Mouse (Mus musculus) mouse trophoblast stem cell (cell line): ENCODE measurements around the gene Man2b1.
"Not testable (repeated sequence)": the region's sequence is repeated elsewhere in the genome, so short reads cannot be mapped to it uniquely, and the experiment has no call there.

Experiments used
- in situ Hi-C, 2 experiments: fragments of 300-500 bp; cut with MseI, MboI; formaldehyde crosslinking; loops; 2 replicates in 1 of 2; 3 replicates in 1 of 2; pipeline ENCODE4 v1.15.1; 2025

Man2b1 gene

DNA sequence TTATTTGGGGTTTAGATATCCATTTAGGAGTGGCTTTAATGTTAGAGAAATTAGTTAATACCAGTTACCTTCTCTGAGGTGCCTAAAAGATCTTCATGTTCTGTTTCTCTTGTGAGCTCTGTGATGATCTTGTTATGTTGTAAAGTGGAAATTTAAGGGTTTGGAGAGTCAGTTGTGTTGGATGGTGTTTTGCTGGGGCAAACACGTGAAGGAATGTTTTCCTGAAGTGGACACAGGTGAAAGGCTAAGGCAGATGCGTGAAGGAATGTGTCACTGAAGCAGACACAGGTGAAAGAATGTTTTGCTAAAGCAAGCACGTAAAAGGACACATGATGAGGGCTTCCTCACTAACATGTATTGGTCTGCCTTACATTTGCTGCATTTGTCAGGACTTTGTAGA lies 39.9 kb downstream of the Man2b1 start, which contains the start of gene Zfp791:
Gene Zfp791, minus strand, starts transcription at position 101 of the 400 bp plus-strand sequence.
- in situ Hi-C loops: no loop called here

DNA sequence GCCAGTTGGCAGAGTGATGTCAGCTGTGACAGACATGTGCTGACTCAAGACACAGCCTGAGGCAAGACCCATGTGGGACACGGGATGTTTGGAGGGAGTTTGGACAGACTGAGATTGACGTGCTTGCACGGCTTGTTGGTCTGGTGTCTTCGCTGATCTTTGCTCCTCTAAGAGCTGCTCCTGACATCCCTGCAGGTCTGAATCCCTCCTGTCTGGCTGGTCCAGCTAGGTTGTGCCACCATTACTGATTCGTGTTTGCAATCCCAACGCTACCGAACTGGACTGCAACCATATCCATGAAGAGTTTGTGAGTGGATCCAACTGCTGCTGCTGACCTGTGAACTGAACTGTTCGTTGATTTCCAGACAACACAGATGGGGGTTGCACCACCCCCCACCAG lies 40.6 kb downstream of the Man2b1 start:
- in situ Hi-C loops: no loop called here

DNA sequence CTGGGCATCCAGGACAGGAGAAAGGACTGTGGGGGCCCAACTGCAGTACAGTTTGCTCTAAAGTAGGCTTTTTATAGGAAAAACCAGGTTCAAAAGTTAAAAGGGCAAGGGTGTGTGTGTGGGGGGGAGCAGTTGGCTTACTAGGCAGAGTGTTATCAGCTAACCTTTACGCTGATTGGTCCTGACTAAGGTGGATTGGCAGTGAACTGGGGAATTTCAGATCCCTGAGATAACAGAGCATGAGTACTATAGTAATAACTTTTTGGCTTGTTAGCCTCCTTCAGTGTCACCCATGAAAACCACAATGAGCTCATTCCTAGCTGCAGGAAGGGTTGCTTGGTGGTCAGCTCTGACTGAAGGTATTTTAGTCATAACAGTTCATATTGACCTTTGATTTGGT lies 49.3 kb downstream of the Man2b1 start:
- in situ Hi-C loops: no loop called here

DNA sequence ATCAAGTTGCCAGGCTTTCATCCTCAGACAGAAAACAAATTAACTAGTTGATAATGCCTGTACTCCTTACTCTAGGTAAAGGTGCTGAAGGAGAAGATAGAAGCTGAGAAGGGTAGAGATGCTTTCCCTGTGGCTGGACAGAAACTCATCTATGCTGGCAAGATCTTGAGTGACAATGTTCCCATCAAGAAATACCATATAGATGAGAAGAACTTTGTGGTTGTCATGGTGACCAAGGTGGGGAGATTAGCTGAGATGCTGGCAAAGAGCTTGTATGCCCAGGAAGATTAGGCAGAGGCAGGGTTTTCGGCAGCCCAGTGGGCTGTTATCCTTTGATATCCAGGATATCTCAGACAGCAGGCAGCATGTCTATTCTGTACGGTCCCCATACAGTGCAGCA lies 52.6 kb downstream of the Man2b1 start:
- in situ Hi-C loops: not testable (repeated sequence)

DNA sequence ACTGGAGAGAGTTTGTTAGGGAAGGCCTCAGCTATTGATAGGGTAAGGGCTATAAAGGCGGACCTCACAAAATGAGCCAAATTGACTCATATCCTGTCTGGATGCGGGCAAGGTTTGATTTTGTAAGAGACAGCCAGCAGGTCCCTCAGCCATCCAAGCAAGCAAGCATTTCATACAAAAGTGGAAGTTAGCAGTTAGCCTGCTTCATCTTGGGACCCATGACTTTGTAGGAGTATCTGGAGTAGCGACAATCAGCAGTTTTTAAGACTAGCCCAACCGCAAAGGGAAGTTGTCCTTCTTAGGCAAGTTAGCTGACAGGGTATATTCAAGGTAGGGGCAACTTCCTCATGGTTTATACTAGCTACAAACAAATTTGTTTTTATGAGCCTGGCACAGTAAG lies 59.4 kb downstream of the Man2b1 start:
- in situ Hi-C loops: no loop called here
